Comparison of ENCODE assay signal across 11 mouse cellular contexts in genomic region chr9:61666118-61666517, GRCm38 (mm10).
A peak's percentile ranks its signal among the peaks of the same experiment; 100 is the strongest.
DNase-seq lines count a peak whose midpoint lies in the region; ATAC-seq and TF ChIP-seq lines count a peak whose summit lies in the region.
"Had no signal": no experiment of that assay in that cellular context is flagged by ENCODE, and none has a peak within 500 bp of the region (broad histone marks: within the 10 kb centered on the region; RNA-seq: fewer than 3 reads in every experiment).

No protein-coding gene starts in this region.

- no peak overlapping the region for H3K27ac ChIP-seq in heart, postnatal 0 days (ENCODE audit: low read depth)
- no peak overlapping the region for H3K27ac ChIP-seq in liver, embryonic 14.5 days
- no peak overlapping the region for H3K27ac ChIP-seq in midbrain, embryonic 14.5 days (replicated peaks; ENCODE audit: low read depth, low read length)
- H3K27ac ChIP-seq: heart, embryonic 10.5 days; limb, embryonic 13.5 days had no signal

- no peak for TF ChIP-seq EP300 in heart, postnatal 0 days (IDR thresholded peaks at IDR 0.05; ENCODE audit: low read depth)
- no peak for TF ChIP-seq EP300 in liver, embryonic 14.5 days (IDR thresholded peaks at IDR 0.05; ENCODE audit: low read depth)

- peak; percentile 20 for ATAC-seq in heart, postnatal 0 days (ENCODE audit: insufficient read depth, low read depth)
- peak; percentile 51 for ATAC-seq in liver, embryonic 14.5 days (ENCODE audit: insufficient read depth)
- ATAC-seq in midbrain, embryonic 14.5 days (ENCODE audit: low FRiP score, low TSS enrichment) = no peak

- DNase-seq in heart, postnatal 0 days (ENCODE audit: low spot score) = peak; percentile 22
- DNase-seq in heart, postnatal 25 days (ENCODE audit: low spot score) = no peak
- DNase-seq in MEL-GATA-1-ER (ENCODE audit: extremely low read depth, low read depth) = peak; percentile 94
- DNase-seq in liver, embryonic 14.5 days (ENCODE audit: low read depth in 3 of 3, low spot score in 3 of 3) = peak; percentile 12 to 22 (median 14)
- DNase-seq in thymus, postnatal 25 days = peak; percentile 54
- DNase-seq in gastrocnemius, postnatal 36 days = no peak
- DNase-seq in frontal cortex, postnatal 14 days (ENCODE audit: low spot score in 2 of 2) = no peak
- no peak for DNase-seq in midbrain, embryonic 14.5 days
- DNase-seq: cerebellum, adult 9-11 months had no signal

- H3K4me3 ChIP-seq in heart, postnatal 0 days (ENCODE audit: low read depth, low read length) = no peak overlapping the region
- H3K4me3 ChIP-seq in liver, embryonic 14.5 days (ENCODE audit: insufficient read depth in 1 of 2, low read depth in 2 of 2, low read length in 2 of 2) = no peak overlapping the region
- H3K4me3 ChIP-seq in midbrain, embryonic 14.5 days (replicated peaks; ENCODE audit: low read depth, low read length) = no peak overlapping the region
- H3K4me3 ChIP-seq: heart, embryonic 10.5 days; limb, embryonic 13.5 days had no signal

- H3K4me2 ChIP-seq in heart, postnatal 0 days (ENCODE audit: low read depth, low read length) = no peak overlapping the region
- H3K4me2 ChIP-seq in liver, embryonic 14.5 days (ENCODE audit: low read depth) = no peak overlapping the region
- H3K4me2 ChIP-seq in midbrain, embryonic 14.5 days (ENCODE audit: low read length) = no peak overlapping the region
- H3K4me2 ChIP-seq: limb, embryonic 13.5 days had no signal

- no peak overlapping the region for H3K9ac ChIP-seq in heart, postnatal 0 days (replicated peaks; ENCODE audit: low read depth, low read length)
- H3K9ac ChIP-seq in liver, embryonic 14.5 days (replicated peaks) = no peak overlapping the region
- H3K9ac ChIP-seq in midbrain, embryonic 14.5 days (replicated peaks; ENCODE audit: low read length) = no peak overlapping the region
- H3K9ac ChIP-seq: limb, embryonic 13.5 days had no signal

- no peaks in the 10 kb centered on the region for H3K36me3 ChIP-seq in heart, postnatal 0 days (replicated peaks; ENCODE audit: control insufficient read depth, insufficient read depth, low read length)
- H3K36me3 ChIP-seq in liver, embryonic 14.5 days (replicated peaks; ENCODE audit: control insufficient read depth, insufficient read depth, low read depth) = no peaks in the 10 kb centered on the region
- H3K36me3 ChIP-seq in midbrain, embryonic 14.5 days (ENCODE audit: control insufficient read depth, insufficient read depth, low read length) = no peaks in the 10 kb centered on the region
- H3K36me3 ChIP-seq: heart, embryonic 10.5 days; limb, embryonic 13.5 days had no signal

- H3K9me3 ChIP-seq in heart, postnatal 0 days (replicated peaks; ENCODE audit: control insufficient read depth, low read length) = no peaks in the 10 kb centered on the region
- no peaks in the 10 kb centered on the region for H3K9me3 ChIP-seq in liver, embryonic 14.5 days (ENCODE audit: control insufficient read depth, low read length)
- H3K9me3 ChIP-seq in midbrain, embryonic 14.5 days (ENCODE audit: control insufficient read depth, low read length) = no peaks in the 10 kb centered on the region
- H3K9me3 ChIP-seq: heart, embryonic 10.5 days; limb, embryonic 13.5 days had no signal

- H3K27me3 ChIP-seq in heart, postnatal 0 days (ENCODE audit: control insufficient read depth, insufficient read depth, low read length) = peaks cover 18% of the 10 kb centered on the region; the same call in 1 of the 2 replicates
- H3K27me3 ChIP-seq in liver, embryonic 14.5 days (ENCODE audit: control insufficient read depth, insufficient read depth, low read length) = no peaks in the 10 kb centered on the region
- H3K27me3 ChIP-seq in midbrain, embryonic 14.5 days (ENCODE audit: control insufficient read depth, insufficient read depth, low read length) = no peaks in the 10 kb centered on the region
- H3K27me3 ChIP-seq: limb, embryonic 13.5 days had no signal

- peaks cover 21% of the 10 kb centered on the region for H3K4me1 ChIP-seq in heart, postnatal 0 days (ENCODE audit: control insufficient read depth, insufficient read depth)
- peaks cover 0 to 16% of the 10 kb centered on the region in 2 experiments; a peak in 2 of 4 replicates for H3K4me1 ChIP-seq in liver, embryonic 14.5 days (replicated peaks; ENCODE audit: control insufficient read depth in 2 of 2, insufficient read depth in 2 of 2, low read length in 1 of 2)
- H3K4me1 ChIP-seq in midbrain, embryonic 14.5 days (ENCODE audit: control insufficient read depth, insufficient read depth, low read length) = no peaks in the 10 kb centered on the region
- H3K4me1 ChIP-seq: limb, embryonic 13.5 days had no signal

- no peak for TF ChIP-seq CTCF in heart, postnatal 0 days (IDR thresholded peaks at IDR 0.05; ENCODE audit: low read depth)
- no peak for TF ChIP-seq CTCF in liver, embryonic 14.5 days (IDR thresholded peaks at IDR 0.05; ENCODE audit: low read depth)

- 20% methylated on average over 6 of the region's 6 CpGs for WGBS in heart, postnatal 0 days
- WGBS in liver, embryonic 14.5 days (ENCODE audit: insufficient replicate concordance) = 13% methylated on average over 6 of the region's 6 CpGs
- WGBS in midbrain, embryonic 14.5 days = 90% methylated on average over 6 of the region's 6 CpGs

- intact Hi-C loops in heart, postnatal 25 days (cut with DNase I) = no loop called here
- intact Hi-C loops in gastrocnemius, postnatal 36 days (cut with DNase I) = no loop called here

Comparison
In these comparisons a context has a peak if more than half of its experiments do, and no peak if none do; other contexts are left out.
1. DNase-seq: peak in heart, postnatal 0 days (single experiment), MEL-GATA-1-ER (single experiment), liver, embryonic 14.5 days (3 of 3) and thymus, postnatal 25 days (single experiment); none in heart, postnatal 25 days (single experiment), gastrocnemius, postnatal 36 days (0 of 2), frontal cortex, postnatal 14 days (0 of 2) and midbrain, embryonic 14.5 days (single experiment).